Mouse (Mus musculus) heart, postnatal 25 days (tissue): ENCODE data around the gene Dis3l. TPM values are rescaled to one million over a fixed set of nuclear protein-coding genes. Genes with fewer than 3 reads are reported as not detected.
"Not testable (repeated sequence)": the region's sequence is repeated elsewhere in the genome, so short reads cannot be mapped to it uniquely, and the experiment has no call there.

Experiments
- DNase-seq: peaks from one replicate; pipeline ENCODE4 v3.0.0; 2022; ENCODE audit warnings: low spot score
- intact Hi-C: fragments of 180-260 bp; cut with DNase I; formaldehyde crosslinking; loops from one replicate; pipeline ENCODE4 v1.15.1; 2025
- total RNA-seq, 2 experiments: library from RNA; stranded (reverse); gene quantifications; 2 replicates each; pipeline ENCODE4 v1.2.3; 2021

Gene Dis3l
- total RNA-seq, 2 experiments from 2014 or later = 24.5 to 26.4 TPM

- DNase-seq, intact Hi-C loops: not testable (repeated sequence)
These were observed 72.3 kb downstream of the Dis3l start for GRCm38 (mm10) chr9:64268836-64269235.

- DNase-seq = no peak
- intact Hi-C loops = no loop called here
These were observed 72.9 kb downstream of the Dis3l start for GRCm38 (mm10) chr9:64268196-64268595.

GRCm38 (mm10) chr9:64267231-64267630 lies 73.9 kb downstream of the Dis3l start:
- intact Hi-C loops = no loop called here
- DNase-seq = no peak

GRCm38 (mm10) chr9:64264813-64265212 lies 76.3 kb downstream of the Dis3l start:
- intact Hi-C loops = no loop called here

GRCm38 (mm10) chr9:64261023-64261422 lies 80.1 kb downstream of the Dis3l start:
- intact Hi-C loops = no loop called here
- no peak for DNase-seq

More at GRCm38 (mm10) chr9:64264813-64265212, 76.3 kb downstream of the Dis3l start:
- no peak for DNase-seq

GRCm38 (mm10) chr9:64259906-64260305 lies 81.2 kb downstream of the Dis3l start:
- intact Hi-C loops = no loop called here
- DNase-seq = no peak

Other genes with a start within 250 kb of the Dis3l start
- not detected for gene Lctl, start 224.1 kb downstream of the Dis3l start, total RNA-seq
- gene Zwilch, start 168.2 kb downstream of the Dis3l start, total RNA-seq = under 1 TPM; 0.42 to 0.62 TPM
- 100 to 1,000 TPM; 433 to 462 TPM for gene Rpl4, start 167.9 kb downstream of the Dis3l start, total RNA-seq
- 10 to 100 TPM; 21.6 to 23.5 TPM for gene Snapc5, start 162.0 kb downstream of the Dis3l start, total RNA-seq
- gene Uchl4, start 106.1 kb downstream of the Dis3l start, total RNA-seq = 1 to 10 TPM; 1.7 to 2.0 TPM
- gene Map2k1, start 87.7 kb downstream of the Dis3l start, total RNA-seq = 10 to 100 TPM; 49.6 to 55.2 TPM
- gene Tipin, start 59.7 kb downstream of the Dis3l start, total RNA-seq = 10 to 100 TPM in 1 of 2 experiments, 1 to 10 TPM in 1; 10.0 to 10.8 TPM
- gene Megf11, start 44.3 kb upstream of the Dis3l start, total RNA-seq = 1 to 10 TPM in 1 of 2 experiments, under 1 TPM in 1; 0.96 to 2.0 TPM